21 mouse cellular contexts compared by ENCODE assay signal in the genomic region with DNA sequence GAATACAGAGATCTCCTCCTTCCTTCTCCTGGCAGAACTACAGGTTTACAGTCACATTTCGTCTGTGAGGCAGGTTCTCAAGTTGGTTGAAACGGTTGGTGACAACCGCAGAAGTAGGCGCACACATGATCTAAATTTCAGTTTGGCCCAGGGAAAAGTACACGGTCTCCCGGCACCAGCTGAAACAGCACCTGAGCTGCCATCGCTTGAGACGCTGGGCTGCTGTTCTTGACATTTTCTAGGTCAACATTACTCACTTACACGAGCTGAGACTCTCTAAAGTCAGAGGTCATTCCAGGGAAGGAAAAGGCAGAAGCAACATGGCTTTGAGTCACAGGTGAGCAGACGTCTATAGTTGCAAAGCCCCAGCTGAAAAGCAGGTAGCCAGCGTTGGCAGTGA.
"Had no signal": no experiment of that assay in that cellular context is flagged by ENCODE, and none has a peak within 500 bp of the region (broad histone marks: within the 10 kb centered on the region; RNA-seq: fewer than 3 reads in every experiment).

No protein-coding gene starts in this region.

- H3K9ac ChIP-seq: limb, embryonic 13.5 days; liver, embryonic 12.5 days; liver, embryonic 15.5 days; midbrain, embryonic 13.5 days; neural tube, embryonic 13.5 days had no signal

- H3K4me3 ChIP-seq: layer of hippocampus, adult 2 months; limb, embryonic 10.5 days; limb, embryonic 13.5 days; liver, embryonic 12.5 days; liver, embryonic 15.5 days; megakaryocyte, embryonic 14.5 days; midbrain, embryonic 10.5 days; midbrain, embryonic 13.5 days; myocyte; neural tube, embryonic 13.5 days had no signal

- ATAC-seq: liver, embryonic 12.5 days; midbrain, embryonic 13.5 days; midbrain, embryonic 16.5 days had no signal

- H3K27me3 ChIP-seq: limb, embryonic 13.5 days; liver, embryonic 12.5 days; liver, embryonic 15.5 days; megakaryocyte, embryonic 14.5 days; neural tube, embryonic 13.5 days had no signal

- H3K4me2 ChIP-seq: limb, embryonic 13.5 days; liver, embryonic 12.5 days; liver, embryonic 15.5 days; midbrain, embryonic 13.5 days; neural tube, embryonic 13.5 days had no signal

- H3K27ac ChIP-seq: kidney, postnatal 0 days; layer of hippocampus, adult 2 months; limb, embryonic 10.5 days; limb, embryonic 13.5 days; liver, embryonic 12.5 days; liver, embryonic 15.5 days; midbrain, embryonic 10.5 days; midbrain, embryonic 13.5 days; neural tube, embryonic 13.5 days had no signal

- DNase-seq: kidney, adult 2 months; kidney, postnatal 25 days; layer of hippocampus, adult 9-11 months; liver; retina, postnatal 1 day; right cerebral cortex, postnatal 25 days; thymus, adult 18-20 months; thymus, postnatal 14 days; thymus, postnatal 4 days had no signal

- H3K36me3 ChIP-seq: limb, embryonic 10.5 days; limb, embryonic 13.5 days; liver, embryonic 12.5 days; liver, embryonic 15.5 days; midbrain, embryonic 10.5 days; midbrain, embryonic 13.5 days; neural tube, embryonic 13.5 days had no signal

- H3K9me3 ChIP-seq: limb, embryonic 10.5 days; limb, embryonic 13.5 days; liver, embryonic 12.5 days; liver, embryonic 15.5 days; megakaryocyte, embryonic 14.5 days; midbrain, embryonic 10.5 days; midbrain, embryonic 13.5 days; neural tube, embryonic 13.5 days had no signal
